Mouse (Mus musculus) heart, postnatal 0 days (tissue): ENCODE results near the gene Ebi3. TPM values are rescaled to one million over a fixed set of nuclear protein-coding genes. Genes with fewer than 3 reads are reported as not detected.

ENCODE experiments used
- ATAC-seq: fragments of 200-750 bp; cut with Nextera tagmentation; 2 replicates; pipeline ENCODE4 v1.8.0; 2017; ENCODE audit warnings: low read depth, moderate number of reproducible peaks, moderate library complexity; ENCODE audit not compliant: insufficient read depth
- DNase-seq: peaks from one replicate; pipeline ENCODE4 v3.0.0-alpha.2; 2016; ENCODE audit warnings: low spot score
- H3K27ac ChIP-seq: fragments of 300-500 bp; sonication (generic); 2 replicates; pipeline ENCODE4 v1.5.1; 2014; ENCODE audit warnings: low read depth, mild to moderate bottlenecking
- H3K27me3 ChIP-seq: fragments of 300-500 bp; sonication (generic); 2 replicates; pipeline ENCODE4 v1.6.1; 2014; ENCODE audit warnings: low read length, mixed read lengths; ENCODE audit not compliant: control insufficient read depth, insufficient read depth
- H3K36me3 ChIP-seq: fragments of 300-500 bp; sonication (generic); replicated peaks from 2 replicates; pipeline ENCODE4 v1.6.1; 2014; ENCODE audit warnings: low read length, mixed read lengths; ENCODE audit not compliant: control insufficient read depth, insufficient read depth
- H3K4me1 ChIP-seq: fragments of 300-500 bp; sonication (generic); 2 replicates; pipeline ENCODE4 v1.6.1; 2014; ENCODE audit warnings: antibody characterized with exemption; ENCODE audit not compliant: control insufficient read depth, insufficient read depth
- H3K4me2 ChIP-seq: fragments of 300-500 bp; sonication (generic); 2 replicates; pipeline ENCODE4 v1.6.1; 2014; ENCODE audit warnings: low read depth, mild to moderate bottlenecking, low read length, moderate library complexity
- H3K4me3 ChIP-seq: fragments of 300-500 bp; sonication (generic); 2 replicates; pipeline ENCODE4 v1.5.1; 2014; ENCODE audit warnings: low read depth, low read length
- H3K9ac ChIP-seq: fragments of 300-500 bp; sonication (generic); replicated peaks from 2 replicates; pipeline ENCODE4 v1.6.1; 2014; ENCODE audit warnings: low read depth, low read length, mixed read lengths
- H3K9me3 ChIP-seq: fragments of 300-500 bp; sonication (generic); replicated peaks from 2 replicates; pipeline ENCODE4 v1.6.1; 2016; ENCODE audit warnings: low read length; ENCODE audit not compliant: control insufficient read depth
- CTCF ChIP-seq: IDR thresholded peaks from 2 replicates; pipeline ENCODE4 v1.5.1; 2016; ENCODE audit warnings: antibody characterized with exemption, control low read depth, low read depth
- EP300 ChIP-seq: IDR thresholded peaks from 2 replicates; pipeline ENCODE4 v1.6.1; 2016; ENCODE audit warnings: antibody characterized with exemption, low read depth
- WGBS: fragments of 180-500 bp; shearing (Covaris S2); extraction: QIAGEN DNeasy Blood & Tissue Kit; methylation state at CpG from one replicate; pipeline ENCODE4 v1.1.7; 2014; 5-methylcytosine and 5-hydroxymethylcytosine counted together
- polyA plus RNA-seq: library from polyadenylated mRNA; unstranded; fragments of >200 nt; fragmentation: Nextera tagmentation; extraction: Ambion mirVana; gene quantifications from 2 replicates; pipeline ENCODE4 v1.2.1, GENCODE M21; 2015
- total RNA-seq: library from RNA; depleted of rRNA; stranded (reverse); fragments of >200 nt; gene quantifications from 2 replicates; pipeline ENCODE4 v1.2.3, GENCODE M21; 2014; ENCODE audit warnings: low replicate concordance

Ebi3 gene
- total and polyA plus RNA-seq, 2 experiments from 2014 or later: 0.37 TPM; not detected in 1

- H3K27me3 ChIP-seq: peaks cover 21% of the 10 kb centered on the region; the same call in 1 of the 2 replicates
- no peak for ATAC-seq
- TF ChIP-seq CTCF (no peak), EP300 (no peak)
- H3K4me3 ChIP-seq: peak overlapping the region; percentile 55
- peaks cover 19% of the 10 kb centered on the region for H3K36me3 ChIP-seq
- no peak overlapping the region; the same call in 1 of the 2 replicates for H3K9ac ChIP-seq
- peaks cover 4% of the 10 kb centered on the region; the same call in 1 of the 2 replicates for H3K4me1 ChIP-seq
- H3K27ac ChIP-seq: peak overlapping the region; percentile 95
- no peaks in the 10 kb centered on the region for H3K9me3 ChIP-seq
- DNase-seq: no peak
- H3K4me2 ChIP-seq: peak overlapping the region; percentile 59
- WGBS: 22% methylated on average over 2 of the region's 2 CpGs
Measured at GRCm38 (mm10) chr17:55958584-55958886, 6.1 kb downstream of the Ebi3 start.

- peak; percentile 94 for ATAC-seq
- Histone ChIP-seq H3K27ac (peak within 1 kb of the TSS; percentile 95), H3K36me3 (peaks cover 24% of the 10 kb centered on the region), H3K4me1 (peaks cover 4% of the 10 kb centered on the region; the same call in 1 of the 2 replicates), H3K9me3 (no peaks in the 10 kb centered on the region), H3K9ac (peak within 1 kb of the TSS; percentile 42), H3K4me3 (peak within 1 kb of the TSS; percentile 55), H3K4me2 (peak within 1 kb of the TSS; percentile 59), H3K27me3 (peaks cover 17% of the 10 kb centered on the region; the same call in 1 of the 2 replicates)
- TF ChIP-seq EP300 (peak; percentile 55; the same call in 1 of the 2 replicates), CTCF (no peak)
- peak; percentile 96 for DNase-seq
- WGBS: under 1% methylated on average over 44 of the region's 46 CpGs
Measured at GRCm38 (mm10) chr17:55958918-55959728, 6.7 kb downstream of the Ebi3 start, which contains the start of gene Yju2. Gene Yju2, plus strand, starts transcription at chr17:55959099.

- peaks cover 4% of the 10 kb centered on the region; the same call in 1 of the 2 replicates for H3K4me1 ChIP-seq
- no peak overlapping the region for H3K27ac ChIP-seq
- peaks cover 35% of the 10 kb centered on the region for H3K36me3 ChIP-seq
- peak overlapping the region; percentile 55 for H3K4me3 ChIP-seq
- H3K4me2 ChIP-seq: peak overlapping the region; percentile 59
- peaks cover 13% of the 10 kb centered on the region; the same call in 1 of the 2 replicates for H3K27me3 ChIP-seq
- H3K9me3 ChIP-seq: no peaks in the 10 kb centered on the region
- H3K9ac ChIP-seq: no peak overlapping the region
- ATAC-seq (no peak), DNase-seq (no peak)
- TF ChIP-seq CTCF (no peak), EP300 (no peak)
- WGBS: 70% methylated on average over 10 of the region's 10 CpGs
Measured at GRCm38 (mm10) chr17:55959946-55960740, 7.7 kb downstream of the Ebi3 start.

- Histone ChIP-seq H3K9me3 (no peaks in the 10 kb centered on the region), H3K27me3 (peaks cover 9% of the 10 kb centered on the region; the same call in 1 of the 2 replicates), H3K4me1 (peaks cover 4% of the 10 kb centered on the region; the same call in 1 of the 2 replicates), H3K36me3 (peaks cover 40% of the 10 kb centered on the region), H3K4me3 (no peak overlapping the region), H3K9ac (no peak overlapping the region), H3K4me2 (no peak overlapping the region), H3K27ac (no peak overlapping the region)
- TF ChIP-seq EP300 (no peak), CTCF (no peak)
- ATAC-seq (no peak), DNase-seq (no peak)
Measured at GRCm38 (mm10) chr17:55960791-55961190, 8.4 kb downstream of the Ebi3 start.

GRCm38 (mm10) chr17:55961631-55962030 is 9.2 kb downstream of the Ebi3 start:
- Histone ChIP-seq H3K4me3 (no peak overlapping the region), H3K27me3 (peaks cover under 1% of the 10 kb centered on the region; the same call in 1 of the 2 replicates), H3K9me3 (no peaks in the 10 kb centered on the region), H3K27ac (no peak overlapping the region), H3K9ac (no peak overlapping the region), H3K36me3 (peaks cover 49% of the 10 kb centered on the region), H3K4me2 (no peak overlapping the region), H3K4me1 (peaks cover 4% of the 10 kb centered on the region; the same call in 1 of the 2 replicates)
- WGBS: 91% methylated on average over 7 of the region's 7 CpGs
- no peak for TF ChIP-seq CTCF
- TF ChIP-seq EP300: no peak
- DNase-seq (no peak), ATAC-seq (no peak)
